In genomic region chr15:83870936-83871335, GRCm38 (mm10) we compare ENCODE assay signal across 10 mouse cellular contexts.
DNase-seq lines count a peak whose midpoint lies in the region; ATAC-seq lines count a peak whose summit lies in the region.
"Had no signal": no experiment of that assay in that cellular context is flagged by ENCODE, and none has a peak within 500 bp of the region (broad histone marks: within the 10 kb centered on the region; RNA-seq: fewer than 3 reads in every experiment).

No protein-coding gene starts in this region.

- no peaks in the 10 kb centered on the region for H3K4me1 ChIP-seq in heart, embryonic 12.5 days (replicated peaks)
- no peaks in the 10 kb centered on the region for H3K4me1 ChIP-seq in lung, embryonic 16.5 days (replicated peaks; ENCODE audit: control insufficient read depth, insufficient read depth, low read length)
- H3K4me1 ChIP-seq in limb, embryonic 12.5 days (replicated peaks), result no peaks in the 10 kb centered on the region; the same call in 1 of the 2 replicates

- ATAC-seq in heart, embryonic 12.5 days (ENCODE audit: insufficient number of reproducible peaks, low FRiP score), result no peak
- no peak; the same call in 1 of the 2 replicates for ATAC-seq in lung, embryonic 16.5 days (ENCODE audit: low read depth)
- no peak for ATAC-seq in limb, embryonic 12.5 days (ENCODE audit: insufficient number of reproducible peaks, insufficient read depth, low FRiP score, low TSS enrichment, low read depth)

- no peak overlapping the region for H3K27ac ChIP-seq in heart, embryonic 12.5 days (ENCODE audit: poor library complexity, severe bottlenecking)
- no peak overlapping the region for H3K27ac ChIP-seq in lung, embryonic 16.5 days (ENCODE audit: low read length)
- no peak overlapping the region for H3K27ac ChIP-seq in limb, embryonic 12.5 days
- H3K27ac ChIP-seq: liver, embryonic 14.5 days had no signal

- DNase-seq in heart, postnatal 14 days, result no peak
- DNase-seq in lung, postnatal 25 days (ENCODE audit: low spot score), result no peak
- DNase-seq in embryo, embryonic 11 days, result peak; percentile 32
- DNase-seq in frontal cortex, postnatal 10 days (ENCODE audit: low spot score in 2 of 2), result no peak
- DNase-seq in spleen, postnatal 10 days (ENCODE audit: low spot score in 2 of 2), result no peak
- DNase-seq: cerebellum, postnatal 25 days had no signal

- H3K27me3 ChIP-seq in heart, embryonic 12.5 days (replicated peaks), result peaks cover 50% of the 10 kb centered on the region
- H3K27me3 ChIP-seq in lung, embryonic 16.5 days (ENCODE audit: control insufficient read depth, insufficient read depth, low read depth, low read length), result no peaks in the 10 kb centered on the region
- H3K27me3 ChIP-seq in limb, embryonic 12.5 days, result peaks cover 36% of the 10 kb centered on the region

- no peaks in the 10 kb centered on the region for H3K36me3 ChIP-seq in heart, embryonic 12.5 days
- H3K36me3 ChIP-seq in lung, embryonic 16.5 days (ENCODE audit: control insufficient read depth, insufficient read depth, low read length), result no peaks in the 10 kb centered on the region
- no peaks in the 10 kb centered on the region for H3K36me3 ChIP-seq in limb, embryonic 12.5 days

- no peak overlapping the region for H3K4me3 ChIP-seq in heart, embryonic 12.5 days
- H3K4me3 ChIP-seq in lung, embryonic 16.5 days (ENCODE audit: low read length), result no peak overlapping the region
- H3K4me3 ChIP-seq in limb, embryonic 12.5 days (replicated peaks), result no peak overlapping the region

- WGBS in heart, embryonic 12.5 days, result 6% methylated on average over 17 of the region's 17 CpGs
- WGBS in lung, embryonic 16.5 days, result 6% methylated on average over 17 of the region's 17 CpGs
- WGBS in limb, embryonic 12.5 days, result 8% methylated on average over 17 of the region's 17 CpGs

- H3K9ac ChIP-seq in heart, embryonic 12.5 days, result no peak overlapping the region
- H3K9ac ChIP-seq in lung, embryonic 16.5 days (ENCODE audit: low read length), result no peak overlapping the region
- H3K9ac ChIP-seq in limb, embryonic 12.5 days (replicated peaks), result no peak overlapping the region
- H3K9ac ChIP-seq: liver, embryonic 14.5 days had no signal

- intact Hi-C loops in heart, postnatal 14 days (cut with DNase I), result no loop called here

- peak overlapping the region; percentile 33 for H3K4me2 ChIP-seq in heart, embryonic 12.5 days
- peak overlapping the region; percentile 2; the same call in 1 of the 2 replicates for H3K4me2 ChIP-seq in lung, embryonic 16.5 days (ENCODE audit: low read depth, low read length)
- peak overlapping the region; percentile 33 for H3K4me2 ChIP-seq in limb, embryonic 12.5 days

- H3K9me3 ChIP-seq in heart, embryonic 12.5 days (replicated peaks), result no peaks in the 10 kb centered on the region
- no peaks in the 10 kb centered on the region for H3K9me3 ChIP-seq in lung, embryonic 16.5 days (ENCODE audit: control insufficient read depth, low read length)
- H3K9me3 ChIP-seq in limb, embryonic 12.5 days, result no peaks in the 10 kb centered on the region
